Mouse (Mus musculus): Measurements from ENCODE around the gene Arhgap35. TPM values are rescaled to one million over a fixed set of nuclear protein-coding genes. Genes with fewer than 3 reads are reported as not detected.

Gene Arhgap35
- total RNA-seq, 2 experiments from 2014 or later, result 125 to 128 TPM

DNA sequence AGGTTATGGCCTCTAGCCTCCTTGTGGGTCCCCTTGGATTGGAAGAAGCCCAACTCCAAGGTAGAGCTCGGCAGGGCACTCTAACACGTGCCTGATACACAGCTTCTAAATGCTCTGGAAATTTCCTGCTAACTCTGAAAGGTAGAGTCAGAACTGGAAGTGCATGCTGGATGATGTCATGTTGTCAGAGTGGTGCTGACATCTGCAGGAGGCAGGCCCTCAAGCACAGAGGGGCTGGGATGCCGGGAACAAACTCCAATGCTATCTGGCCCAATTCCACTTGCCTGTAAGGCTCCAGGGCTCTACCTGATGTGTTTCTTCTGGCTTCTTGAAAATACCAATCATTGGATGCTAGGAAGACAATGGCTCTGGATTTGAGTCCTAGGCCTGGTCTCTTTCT, 89.3 kb downstream of the Arhgap35 start:
- DNase-seq (ENCODE audit: low spot score in 2 of 2), result no peak

- no peak for DNase-seq (ENCODE audit: low spot score in 2 of 2)
Observed at GRCm38 (mm10) chr7:16524308-16524707, 90.5 kb downstream of the Arhgap35 start.

GRCm38 (mm10) chr7:16519310-16519709, 95.5 kb downstream of the Arhgap35 start:
- DNase-seq (ENCODE audit: low spot score in 2 of 2), result peak in 1 of 2 experiments; percentile 27

- no peak for DNase-seq (ENCODE audit: low spot score in 2 of 2)
Observed at GRCm38 (mm10) chr7:16517198-16517597, 97.6 kb downstream of the Arhgap35 start.

GRCm38 (mm10) chr7:16507284-16507683, 107.5 kb downstream of the Arhgap35 start:
- peak in 1 of 2 experiments; percentile 44 for DNase-seq (ENCODE audit: low spot score in 2 of 2)

GRCm38 (mm10) chr7:16505226-16505593, 109.6 kb downstream of the Arhgap35 start:
- no peak for DNase-seq (ENCODE audit: low spot score in 2 of 2)

GRCm38 (mm10) chr7:16504573-16505225, 110.1 kb downstream of the Arhgap35 start:
- DNase-seq (ENCODE audit: low spot score in 2 of 2), result no peak

GRCm38 (mm10) chr7:16501571-16501970, 113.2 kb downstream of the Arhgap35 start:
- DNase-seq (ENCODE audit: low spot score in 2 of 2), result no peak

DNA sequence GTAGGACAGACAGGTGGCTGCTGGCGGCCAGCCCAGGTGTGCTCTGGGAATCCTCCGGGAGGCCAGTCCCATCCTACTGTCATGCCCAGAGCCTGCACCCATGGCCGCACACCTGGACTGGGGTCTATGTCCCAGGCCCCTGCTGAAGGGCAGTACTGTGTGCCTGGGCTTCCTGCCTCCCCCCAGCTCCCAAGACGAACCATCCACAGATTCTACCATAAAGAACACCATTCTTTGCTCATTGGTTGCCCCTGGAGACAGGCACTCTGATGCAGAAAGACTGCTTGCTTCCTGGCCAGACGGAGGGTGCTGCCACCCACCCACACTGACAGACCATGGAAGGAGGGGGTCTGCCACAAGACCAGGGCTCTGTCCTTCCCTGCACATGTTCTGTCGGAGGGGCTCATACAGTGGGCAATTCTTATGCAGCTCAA, 115.1 kb downstream of the Arhgap35 start:
- DNase-seq (ENCODE audit: low spot score in 2 of 2), result no peak

GRCm38 (mm10) chr7:16496260-16496659, 118.5 kb downstream of the Arhgap35 start:
- no peak for DNase-seq (ENCODE audit: low spot score in 2 of 2)

GRCm38 (mm10) chr7:16493361-16493760, 121.4 kb downstream of the Arhgap35 start:
- DNase-seq (ENCODE audit: low spot score in 2 of 2), result peak in 1 of 2 experiments; percentile 60

DNA sequence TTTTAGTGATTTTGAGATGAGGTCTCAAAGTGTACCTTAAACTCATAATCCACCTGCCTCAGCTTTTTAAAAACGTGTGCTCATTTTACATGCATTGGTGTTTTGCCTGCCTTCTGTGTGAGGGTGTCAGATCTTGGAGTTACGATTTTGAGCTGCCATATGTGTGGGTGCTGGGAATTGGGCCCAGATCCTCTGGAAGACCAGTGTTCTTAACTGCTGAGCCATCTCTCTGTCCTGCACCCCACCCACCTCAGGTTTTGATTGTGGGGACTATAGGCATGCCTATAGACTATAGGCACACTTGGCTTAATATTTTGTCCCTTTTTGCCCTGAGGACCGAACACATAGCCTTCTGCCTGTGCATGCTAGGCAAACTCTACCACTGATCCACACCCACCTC, 122.6 kb downstream of the Arhgap35 start:
- DNase-seq (ENCODE audit: low spot score in 2 of 2), result peak in 1 of 2 experiments; percentile 36

DNA sequence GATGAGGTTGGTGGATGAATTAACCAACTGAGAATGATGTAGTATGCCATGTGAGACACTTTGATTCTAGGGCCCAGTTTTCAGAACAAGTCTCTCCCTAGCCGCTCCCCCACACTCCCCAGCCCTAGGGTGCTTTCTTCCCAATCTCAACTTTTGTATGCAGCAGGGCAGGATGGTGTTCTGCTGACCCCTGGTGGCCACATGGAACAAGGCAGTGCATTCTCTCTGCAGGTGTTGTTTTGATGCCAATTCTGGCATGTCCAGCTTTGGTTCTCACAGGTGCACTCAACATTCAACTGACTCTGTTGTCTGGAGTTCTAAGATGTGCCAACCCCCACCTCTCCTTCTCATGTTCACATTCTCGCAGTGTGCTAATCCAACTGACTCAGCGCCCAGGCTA, 123.0 kb downstream of the Arhgap35 start:
- DNase-seq (ENCODE audit: low spot score in 2 of 2), result peak in 1 of 2 experiments; percentile 70

DNA sequence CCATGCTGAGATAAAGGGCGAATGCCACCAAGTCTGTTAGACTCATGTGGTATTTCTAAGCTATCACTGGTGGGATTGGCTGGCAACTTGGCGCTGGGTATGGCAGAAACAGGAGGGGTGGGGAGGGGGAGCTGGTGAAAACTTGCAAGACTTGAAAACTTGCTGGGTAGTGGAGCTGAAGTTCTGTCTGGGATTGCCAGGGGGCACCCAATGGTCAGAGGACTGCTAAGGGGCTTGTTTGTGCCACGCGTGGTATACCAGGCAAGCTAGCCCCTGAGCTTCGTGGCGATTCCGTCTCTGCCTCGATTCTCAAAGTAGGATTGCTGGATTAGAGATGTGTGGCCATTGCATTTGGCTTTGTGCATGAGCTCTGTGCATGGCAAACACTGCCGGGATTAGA, 124.8 kb downstream of the Arhgap35 start:
- peak in 1 of 2 experiments; percentile 22 for DNase-seq (ENCODE audit: low spot score in 2 of 2)

GRCm38 (mm10) chr7:16488816-16489215, 126.0 kb downstream of the Arhgap35 start:
- DNase-seq (ENCODE audit: low spot score in 2 of 2), result no peak

DNA sequence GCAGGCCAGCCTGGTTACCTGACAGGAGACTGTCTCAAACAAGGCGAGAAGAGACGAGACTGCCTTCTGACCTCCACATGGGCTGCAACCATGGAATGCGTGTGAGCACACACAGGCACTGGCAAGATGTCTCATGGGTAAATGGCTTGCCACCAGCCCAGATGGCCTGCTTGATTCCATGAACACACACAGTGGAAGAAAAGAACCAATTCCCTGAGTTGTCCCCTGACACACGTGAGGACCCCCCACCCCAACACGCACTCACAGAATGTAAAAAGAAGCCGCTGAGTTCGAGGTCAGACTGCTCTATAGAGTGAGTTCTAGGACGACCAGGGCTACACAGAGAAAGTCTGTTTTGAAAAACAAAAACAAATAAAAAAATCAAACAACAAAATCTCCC, 137.2 kb downstream of the Arhgap35 start, which contains the start of gene Npas1:
Gene Npas1, minus strand, starts transcription at position 101 of the 400 bp plus-strand sequence.
- no peak for DNase-seq (ENCODE audit: low spot score in 2 of 2)

DNA sequence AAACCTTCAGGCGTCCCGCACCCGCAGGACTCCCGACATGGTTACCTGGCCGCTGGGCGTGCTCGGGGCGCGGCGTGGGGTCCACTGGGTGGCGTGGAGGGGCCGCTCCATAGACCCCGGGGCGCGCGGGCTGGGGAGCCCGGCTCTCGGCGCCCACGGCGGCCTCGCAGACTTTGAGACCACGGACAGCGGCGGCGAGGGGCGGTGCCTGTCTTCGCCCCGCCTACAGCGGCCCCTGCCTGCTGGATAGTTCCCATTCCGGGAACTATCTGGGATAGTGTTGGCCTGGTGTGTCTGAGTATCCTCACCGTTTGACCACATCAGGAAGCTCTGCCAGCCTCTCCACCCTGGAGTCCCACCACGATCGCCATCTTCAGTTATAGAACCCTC, 138.2 kb downstream of the Arhgap35 start:
- no peak for DNase-seq (ENCODE audit: low spot score in 2 of 2)

DNA sequence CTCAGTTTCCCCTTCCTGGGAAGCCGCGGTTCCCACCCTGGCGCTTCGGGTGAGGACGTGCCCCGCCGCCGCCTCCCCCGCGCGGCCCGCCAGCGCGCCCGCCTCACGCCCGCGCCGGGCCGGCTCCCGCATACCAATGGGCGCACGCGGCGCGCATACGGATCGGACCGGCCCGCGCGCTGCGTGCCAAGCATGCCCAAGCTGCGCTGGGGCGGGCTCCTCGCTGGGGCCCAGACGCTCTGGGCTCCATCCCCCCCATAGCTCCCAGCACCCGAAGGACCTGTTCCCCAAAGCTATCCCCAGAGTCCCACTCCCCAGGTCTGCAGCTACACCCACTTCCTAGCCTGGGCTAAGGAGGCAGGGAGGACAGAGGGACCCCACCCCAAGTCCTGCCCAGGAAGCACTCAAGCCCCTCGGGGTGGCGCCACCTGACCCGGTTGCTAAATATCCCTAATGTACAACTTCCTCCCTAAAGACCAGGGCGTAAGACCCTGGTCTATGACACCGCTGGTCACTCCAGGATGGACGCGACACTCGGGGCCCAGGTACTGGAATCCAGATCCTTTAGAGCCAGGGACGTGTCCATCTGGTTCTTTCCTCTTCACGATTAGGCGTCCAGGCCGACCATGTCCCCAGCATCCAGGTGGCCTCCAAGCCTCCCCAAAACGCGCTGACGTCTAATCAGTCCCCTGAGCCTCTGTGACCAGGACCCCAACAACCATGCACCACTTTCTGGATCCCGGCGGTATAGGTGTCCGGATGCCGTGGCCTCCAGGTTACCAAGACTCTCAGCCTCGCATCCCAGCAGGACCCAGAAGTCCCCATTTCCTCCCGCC, 138.8 kb downstream of the Arhgap35 start:
- no peak for DNase-seq (ENCODE audit: low spot score in 2 of 2)

GRCm38 (mm10) chr7:16475321-16475720, 139.5 kb downstream of the Arhgap35 start:
- DNase-seq (ENCODE audit: low spot score in 2 of 2), result no peak

DNA sequence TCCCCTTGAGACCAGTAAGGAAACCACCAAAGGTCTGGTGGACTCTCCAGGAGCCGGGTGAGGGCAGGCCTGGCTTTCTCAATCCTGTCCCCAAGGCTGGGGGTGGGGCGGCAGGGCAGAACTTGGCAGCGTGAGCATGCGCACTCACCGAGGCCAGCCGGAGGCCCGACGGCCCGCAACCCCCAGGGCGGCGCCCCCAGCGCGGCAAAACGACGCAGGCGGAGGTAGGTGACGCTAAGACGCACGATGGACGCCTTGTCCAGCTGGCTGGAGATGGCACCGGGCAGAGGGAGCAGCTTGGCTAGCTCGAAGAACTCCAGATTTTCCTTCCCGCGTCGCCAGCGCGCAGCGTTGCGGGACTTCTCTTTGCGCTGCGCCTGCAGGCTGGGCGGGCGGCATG, 140.3 kb downstream of the Arhgap35 start:
- DNase-seq (ENCODE audit: low spot score in 2 of 2), result no peak

DNA sequence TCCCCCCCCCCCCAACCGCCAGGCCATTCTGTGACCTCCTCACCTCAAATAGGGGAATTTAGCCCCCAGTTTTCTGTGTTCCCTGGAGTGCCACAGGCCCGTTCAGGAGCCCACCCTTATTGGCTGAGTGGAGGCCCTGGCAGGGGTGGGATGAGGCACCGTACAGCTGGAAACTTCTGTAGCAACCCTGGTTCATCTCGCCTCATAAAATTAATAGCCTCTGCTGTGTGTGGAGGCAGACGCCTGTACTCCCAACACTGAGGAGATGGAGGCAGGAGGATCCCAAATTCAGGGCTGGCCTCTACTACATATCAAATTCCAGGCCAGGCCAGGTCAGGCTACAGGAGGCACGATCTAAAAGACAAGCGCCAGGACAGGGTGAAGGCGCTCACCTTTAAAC, 140.9 kb downstream of the Arhgap35 start:
- no peak for DNase-seq (ENCODE audit: low spot score in 2 of 2)

DNA sequence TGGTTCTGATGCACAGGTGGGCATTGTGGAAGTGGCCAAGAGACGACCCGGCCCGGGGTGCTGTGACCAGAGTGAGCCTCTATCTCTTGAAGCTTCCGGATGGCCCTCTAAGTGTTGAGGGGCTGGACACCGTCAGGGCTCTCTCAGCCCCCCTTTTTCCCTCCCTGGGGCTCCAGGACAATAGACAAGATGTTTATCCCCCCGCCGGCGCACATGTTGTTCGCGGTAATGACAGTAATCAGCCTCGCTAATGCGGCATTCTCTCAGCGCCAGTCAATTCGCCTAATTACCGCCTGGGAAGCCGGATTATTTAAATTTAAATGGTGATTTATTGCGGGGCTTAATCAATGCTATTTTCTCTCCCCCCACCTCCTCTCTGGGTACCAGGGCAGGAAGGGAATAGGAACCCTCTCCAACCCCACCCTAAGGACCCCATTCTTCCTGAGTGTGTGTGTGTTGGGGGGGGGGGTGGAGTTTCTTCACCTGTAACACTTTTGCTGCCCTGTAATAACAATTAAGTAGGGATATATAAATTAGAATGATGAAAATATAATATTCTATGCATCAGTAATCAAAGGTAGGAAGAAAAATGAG, 142.6 kb downstream of the Arhgap35 start:
- DNase-seq (ENCODE audit: low spot score in 2 of 2), result no peak

All from layer of hippocampus, adult 18-20 months (tissue).